Mouse (Mus musculus): Measurements from ENCODE around the gene Tmem169. TPM values are rescaled to one million over a fixed set of nuclear protein-coding genes. Genes with fewer than 3 reads are reported as not detected.

The Tmem169 gene
- total RNA-seq, 4 experiments from 2014 or later = not detected

DNA sequence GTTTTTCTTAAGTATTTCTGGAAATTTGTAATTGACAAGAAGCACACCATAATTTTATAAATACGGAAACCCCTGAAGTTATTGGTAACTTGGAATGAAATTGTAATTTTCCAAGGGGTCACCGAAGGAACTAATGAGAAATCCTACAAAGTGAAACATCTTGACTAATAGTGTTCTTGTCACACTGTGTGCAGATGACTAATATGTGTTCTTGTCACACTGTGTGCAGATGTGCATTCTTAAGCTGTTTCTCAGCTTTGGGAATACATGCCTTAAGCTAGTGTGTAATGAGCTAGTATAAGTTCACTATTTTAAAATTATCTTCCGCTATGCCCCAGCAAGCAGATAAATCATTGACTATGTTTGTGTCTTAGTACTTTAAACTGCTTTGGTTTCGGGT lies 39.1 kb downstream of the Tmem169 start:
- no peak for DNase-seq (ENCODE audit: low spot score in 2 of 2)

DNA sequence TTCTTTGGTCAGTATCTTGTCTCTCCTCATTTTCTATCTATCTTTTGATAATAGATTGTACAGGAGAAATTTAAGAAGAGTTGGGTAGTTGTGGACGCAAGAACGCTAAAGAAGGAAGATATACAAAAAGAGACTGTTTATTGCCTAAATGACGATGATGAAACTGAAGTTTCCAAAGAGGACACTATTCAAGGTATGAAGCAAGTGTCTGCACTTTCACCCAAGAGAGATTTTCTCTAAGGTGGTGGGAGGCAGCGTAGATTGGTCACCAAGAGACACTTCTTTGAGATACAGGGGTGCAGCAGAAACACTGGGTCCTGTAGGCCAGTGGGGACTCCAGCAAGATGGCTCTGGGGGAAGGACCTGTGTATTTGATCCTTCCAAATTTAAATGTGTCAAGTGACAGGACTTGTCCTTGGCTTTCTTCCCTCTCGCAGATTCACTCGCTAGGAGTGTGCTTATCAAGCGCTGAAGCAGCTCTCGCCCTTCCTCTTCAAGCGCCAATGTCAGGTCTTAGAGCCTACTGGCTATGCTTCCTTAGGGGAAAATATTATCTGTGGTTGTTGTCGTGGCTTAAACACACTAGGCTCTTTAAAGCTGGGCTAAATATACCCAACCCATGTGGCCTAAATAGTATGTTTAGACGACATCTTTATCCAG lies 42.1 kb downstream of the Tmem169 start:
- no peak for DNase-seq (ENCODE audit: low spot score in 2 of 2)

DNA sequence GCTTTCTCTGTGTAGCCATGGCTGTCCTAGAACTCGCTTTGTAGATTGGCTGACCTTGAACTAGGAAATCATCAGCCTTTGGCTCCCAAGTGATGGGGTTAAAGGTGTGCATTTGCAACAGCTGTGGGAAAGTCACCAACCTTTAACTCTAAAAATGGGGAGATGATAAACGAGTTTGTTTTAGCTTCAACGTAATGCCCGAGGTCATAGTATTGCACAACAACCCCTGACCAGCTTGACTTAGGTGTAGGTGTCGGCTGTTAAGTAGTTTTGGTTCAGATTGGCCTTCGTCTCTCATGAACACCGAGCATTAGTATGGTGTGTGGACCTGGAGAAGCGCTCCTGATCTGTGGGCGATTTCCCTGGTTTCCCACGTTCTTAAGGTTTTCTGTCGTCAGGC lies 50.6 kb downstream of the Tmem169 start:
- no peak for DNase-seq (ENCODE audit: low spot score in 2 of 2)

DNA sequence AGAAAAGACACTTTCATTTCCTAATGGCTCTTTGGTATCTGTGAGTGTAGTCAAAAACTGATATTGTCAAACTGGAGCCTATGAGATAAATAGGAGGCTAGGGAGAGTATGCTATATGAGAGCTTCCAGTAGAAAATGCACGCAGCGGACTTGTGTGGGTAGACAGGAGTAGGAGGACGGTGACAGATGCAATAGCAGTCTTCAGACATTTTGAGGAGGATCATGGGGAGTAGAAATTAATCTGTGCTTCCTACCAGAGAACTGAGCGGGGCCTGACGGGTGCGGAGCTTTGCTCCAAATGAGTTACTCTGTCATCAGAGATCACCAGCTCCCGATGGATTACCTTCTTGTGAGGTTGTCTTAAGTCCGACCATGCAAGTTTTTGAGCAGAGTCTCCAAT lies 52.6 kb downstream of the Tmem169 start:
- no peak for DNase-seq (ENCODE audit: low spot score in 2 of 2)

DNA sequence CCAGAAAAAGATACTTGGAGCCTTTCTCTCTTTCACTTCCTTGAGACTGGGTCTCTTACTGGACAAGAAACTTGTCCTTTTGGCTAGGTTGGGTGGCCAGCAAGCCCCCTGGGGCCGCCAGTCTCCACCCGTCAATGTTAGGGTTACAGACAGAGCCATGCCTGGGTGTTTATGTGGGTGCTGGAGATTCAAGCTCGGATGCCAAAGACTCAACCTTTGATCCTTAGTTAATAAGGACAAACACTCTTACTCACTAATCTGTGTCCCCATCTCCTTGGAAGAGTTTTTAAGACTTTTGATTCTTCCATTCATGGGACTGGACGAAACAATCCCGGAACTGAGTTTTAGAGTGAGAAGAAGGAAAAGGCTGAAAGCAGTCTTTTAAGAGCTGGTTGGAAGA lies 54.2 kb downstream of the Tmem169 start:
- DNase-seq (ENCODE audit: low spot score in 2 of 2) = no peak

DNA sequence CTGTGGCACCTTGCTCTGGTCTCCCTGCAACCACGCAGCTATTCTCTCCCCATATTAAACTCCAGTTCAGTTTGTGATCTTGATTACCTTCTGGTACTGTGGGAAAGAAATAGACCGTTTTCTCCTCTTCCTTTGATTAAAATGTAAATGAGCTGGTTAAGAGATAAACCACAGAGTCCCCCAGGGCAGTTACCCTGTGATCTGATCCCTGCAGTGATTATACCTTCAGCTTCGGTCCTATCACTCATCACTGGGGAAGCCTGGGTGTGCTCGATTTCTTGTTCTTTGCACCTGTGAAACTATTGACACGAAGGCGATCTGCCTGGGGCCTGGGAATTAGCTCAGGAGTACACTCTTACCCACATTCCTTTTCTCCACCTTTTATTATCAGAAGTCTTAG lies 63.7 kb downstream of the Tmem169 start:
- no peak for DNase-seq (ENCODE audit: low spot score in 2 of 2)

Other genes with a start within 250 kb of the Tmem169 start
- gene Mreg, start 72.1 kb upstream of the Tmem169 start, total RNA-seq (2022) = 10 to 100 TPM; 35.8 to 50.4 (median 44.8) TPM
- 10 to 100 TPM; 14.3 to 17.5 (median 15.7) TPM for gene Pecr, start 55 bp upstream of the Tmem169 start, total RNA-seq (2022)
- gene Xrcc5, start 23.1 kb downstream of the Tmem169 start, total RNA-seq (2022) = 10 to 100 TPM; 22.7 to 30.0 (median 26.5) TPM